Mouse (Mus musculus) CD4-positive, CD25-positive, alpha-beta regulatory T cell (primary cell): ENCODE measurements around the gene Glyatl3. TPM values are rescaled to one million over a fixed set of nuclear protein-coding genes. Genes with fewer than 3 reads are reported as not detected.

ENCODE experiments used
- polyA plus RNA-seq: library from polyadenylated mRNA; unstranded; fragments of 100-300 nt; shearing (Covaris generic); gene quantifications from one replicate; pipeline ENCODE4 v1.2.1, GENCODE M21; 2017

Gene Glyatl3
- polyA plus RNA-seq: not detected

DNA sequence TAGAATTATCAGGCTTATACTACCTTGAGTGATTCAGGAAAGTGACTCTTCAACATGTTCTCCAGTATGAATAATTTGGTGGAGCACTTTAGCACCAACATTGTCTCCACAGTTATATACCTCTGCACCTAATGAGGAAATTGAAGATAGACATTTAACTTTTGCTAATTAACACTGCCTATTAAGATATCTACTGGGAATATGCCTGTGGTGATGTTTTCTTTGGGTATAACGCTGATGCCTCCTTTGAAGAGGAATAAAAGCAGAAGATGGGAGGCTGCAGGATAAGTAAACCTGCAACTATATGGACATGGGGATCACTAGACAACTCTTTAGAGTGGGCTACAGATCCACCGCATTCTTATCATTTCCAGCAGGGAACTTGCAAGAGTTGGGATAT, at the start of gene Glyatl3:
TSS of gene Glyatl3 (minus strand) at position 101 of the 400 bp plus-strand sequence.

DNA sequence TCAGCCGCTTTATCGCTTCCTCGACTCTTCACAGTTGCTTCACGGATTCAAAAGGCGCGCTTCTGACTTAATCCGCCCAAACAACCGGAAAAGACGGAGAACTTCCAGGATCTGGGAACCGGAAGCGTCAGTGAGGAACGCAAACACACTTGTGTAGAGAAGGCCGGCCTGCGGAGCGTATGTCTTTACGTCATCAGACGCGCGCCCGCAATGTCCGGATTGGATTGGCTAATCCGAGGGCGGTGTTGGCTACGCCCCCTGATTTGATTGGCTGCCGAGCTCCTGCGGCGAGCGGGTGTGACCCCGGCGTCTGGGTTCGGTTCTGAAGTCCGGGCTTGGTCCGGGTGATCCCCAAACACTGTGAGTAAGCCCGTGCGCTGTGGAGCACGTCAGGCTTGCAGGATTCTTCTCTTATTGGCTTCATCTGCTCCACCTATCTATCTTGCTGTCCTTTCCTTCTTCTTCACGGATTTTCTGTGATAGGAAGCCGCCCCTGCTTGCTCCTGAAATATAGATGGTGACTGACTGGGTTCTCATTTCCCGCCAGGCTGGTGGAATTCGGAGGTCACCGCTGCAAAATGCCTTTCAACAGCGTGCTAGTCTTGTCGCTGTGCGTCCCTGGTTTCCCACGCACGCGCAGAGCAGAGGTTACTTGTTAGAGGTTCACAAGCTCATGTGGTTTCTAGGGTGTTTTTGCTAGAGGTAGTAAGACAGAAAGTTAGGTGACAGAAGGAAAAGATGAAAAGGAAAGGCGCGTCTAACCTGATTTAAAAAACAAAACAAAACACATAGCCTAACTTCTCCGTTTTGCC, 20.5 kb upstream of the Glyatl3 start, which contains the start of the genes Mut and Cenpq:
TSS of gene Mut (plus strand) at position 266 of the 812 bp plus-strand sequence.
TSS of gene Cenpq (minus strand) at position 628 of the 812 bp plus-strand sequence.

DNA sequence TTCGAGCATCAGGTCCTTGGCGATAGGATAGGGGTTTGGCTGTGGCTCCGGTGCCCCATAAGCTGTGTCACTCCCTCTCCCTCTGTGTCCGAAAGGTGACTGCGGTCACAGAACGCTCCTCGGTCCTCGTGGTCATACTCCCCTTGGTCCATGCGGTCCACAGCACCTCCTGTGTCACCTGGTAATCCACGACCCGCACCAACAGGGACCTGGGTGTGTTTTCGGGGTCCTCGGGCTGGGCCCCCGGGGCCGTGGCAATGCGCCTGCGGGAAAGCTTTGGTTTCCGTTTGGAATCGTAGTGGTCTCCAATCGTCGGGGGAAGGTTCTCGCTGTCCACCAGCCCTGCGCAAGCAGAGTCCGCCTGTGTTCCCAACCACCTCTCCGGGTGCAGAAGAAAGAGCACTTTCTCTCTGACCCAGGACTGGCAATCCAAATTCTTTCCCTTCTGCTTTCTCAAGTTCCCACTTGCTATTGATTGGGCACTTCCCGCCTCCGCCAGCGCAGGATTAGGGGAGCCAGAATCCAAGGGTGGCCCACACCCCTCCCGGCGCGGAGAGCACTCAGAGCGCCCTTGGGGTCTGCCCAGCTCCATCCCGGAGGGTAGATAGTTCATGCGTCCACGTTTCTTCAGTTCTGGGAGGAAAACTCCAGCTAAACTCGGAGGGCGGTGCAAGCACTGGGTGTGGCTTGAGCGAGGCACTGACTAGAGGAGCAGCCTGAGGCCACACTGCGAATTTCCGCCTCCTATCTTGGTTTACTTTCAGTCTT, 34.0 kb downstream of the Glyatl3 start, which contains the start of gene 9130008F23Rik:
TSS of gene 9130008F23Rik (minus strand) at position 636 of the 768 bp plus-strand sequence.

Other genes with a start within 250 kb of the Glyatl3 start
- not detected for gene Esp1, start 187.2 kb downstream of the Glyatl3 start, polyA plus RNA-seq
- not detected for gene Crisp2, start 107.3 kb downstream of the Glyatl3 start, polyA plus RNA-seq
- gene Rhag, start 103.2 kb downstream of the Glyatl3 start, polyA plus RNA-seq: 0.07 TPM
- gene 9130008F23Rik, start 33.8 kb downstream of the Glyatl3 start, polyA plus RNA-seq: 0.47 TPM
- gene Mut, start 20.3 kb upstream of the Glyatl3 start, polyA plus RNA-seq: 21.4 TPM
- gene Cenpq, start 20.7 kb upstream of the Glyatl3 start, polyA plus RNA-seq: 25.1 TPM